Mouse (Mus musculus) lung, postnatal 0 days (tissue): Measurements from ENCODE around the gene Iqce.

ENCODE experiments used
- CTCF ChIP-seq: IDR thresholded peaks from 2 replicates; pipeline ENCODE4 v1.5.1; 2016; ENCODE audit warnings: antibody characterized with exemption, mild to moderate bottlenecking
- EP300 ChIP-seq: IDR thresholded peaks from 2 replicates; pipeline ENCODE4 v1.6.1; 2016; ENCODE audit warnings: antibody characterized with exemption, mild to moderate bottlenecking, control low read depth

DNA sequence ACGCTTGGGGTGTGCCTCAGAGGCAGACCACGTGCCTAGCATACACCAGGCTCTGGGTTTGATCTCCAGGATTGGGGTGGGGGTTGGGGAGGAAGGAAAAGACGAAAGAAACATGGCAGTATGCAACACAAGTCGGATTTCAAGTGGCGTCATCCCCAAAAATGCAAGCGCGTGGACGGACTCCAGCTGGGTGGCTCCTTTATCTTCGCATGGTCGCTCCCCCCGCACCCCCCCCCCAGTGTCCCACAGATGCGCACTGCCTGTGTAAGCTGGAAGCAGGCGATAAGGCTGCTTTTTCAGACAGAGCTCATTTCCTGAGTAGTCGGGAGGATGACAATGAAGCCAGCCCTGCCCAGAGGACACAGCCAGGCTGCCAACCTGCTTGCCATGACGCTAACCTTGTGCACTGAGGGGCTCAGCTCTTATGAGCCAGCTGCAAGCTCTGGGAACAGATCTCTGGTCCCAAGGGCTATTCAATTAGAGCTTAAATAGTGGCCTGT is 57.4 kb downstream of the Iqce start:
- no peak for TF ChIP-seq CTCF
- TF ChIP-seq EP300 = peak; percentile 81
